Mouse (Mus musculus) embryonic fibroblast, embryonic 13.5 days (primary cell): ENCODE measurements around the gene Kcng4.

ENCODE experiments used
- CTCF ChIP-seq: IDR thresholded peaks from 2 replicates; pipeline ENCODE4 v1.5.1; 2011; ENCODE audit warnings: mild to moderate bottlenecking, control low read depth, low read length, moderate library complexity, borderline replicate concordance; ENCODE audit not compliant: insufficient read depth
- POLR2A ChIP-seq: IDR thresholded peaks from 2 replicates; pipeline ENCODE4 v1.6.1; 2011; ENCODE audit warnings: low read depth, mild to moderate bottlenecking, control low read depth, low read length, moderate library complexity

- TF ChIP-seq POLR2A (no peak), CTCF (no peak)
Measured at GRCm38 (mm10) chr8:119641058-119641457, 5.6 kb upstream of the Kcng4 start.
